Mouse (Mus musculus) adrenal gland, adult 2 months (tissue): ENCODE data around the gene Tlr5. TPM values are rescaled to one million over a fixed set of nuclear protein-coding genes. Genes with fewer than 3 reads are reported as not detected.

Experiments used
- DNase-seq: peaks from one replicate; pipeline ENCODE4 v3.0.0; 2021
- long read RNA-seq: library from polyadenylated mRNA; stranded (forward); transcript quantifications from one replicate; pipeline ENCODE4 v2.0.0, GENCODE M21; 2021
- polyA plus RNA-seq: library from polyadenylated mRNA; depleted of rRNA; stranded (reverse); fragments of >200 nt; gene quantifications from 2 replicates; pipeline ENCODE4 v1.2.3, GENCODE M21; 2012; rRNA removed
- total RNA-seq, 2 experiments: library from RNA; stranded (reverse); gene quantifications; 2 replicates each; pipeline ENCODE4 v1.2.3; 2021

Tlr5 gene
- total RNA-seq (1 to 10 TPM; 1.1 to 1.8 TPM), polyA plus RNA-seq (0.95 and 1.1 TPM in 2 replicates)
- long read RNA-seq: 0 reads

GRCm38 (mm10) chr1:182954287-182955046, at the start of gene Tlr5:
Gene Tlr5 (plus strand): TSS chr1:182954788.
- peak; percentile 68 for DNase-seq

DNA sequence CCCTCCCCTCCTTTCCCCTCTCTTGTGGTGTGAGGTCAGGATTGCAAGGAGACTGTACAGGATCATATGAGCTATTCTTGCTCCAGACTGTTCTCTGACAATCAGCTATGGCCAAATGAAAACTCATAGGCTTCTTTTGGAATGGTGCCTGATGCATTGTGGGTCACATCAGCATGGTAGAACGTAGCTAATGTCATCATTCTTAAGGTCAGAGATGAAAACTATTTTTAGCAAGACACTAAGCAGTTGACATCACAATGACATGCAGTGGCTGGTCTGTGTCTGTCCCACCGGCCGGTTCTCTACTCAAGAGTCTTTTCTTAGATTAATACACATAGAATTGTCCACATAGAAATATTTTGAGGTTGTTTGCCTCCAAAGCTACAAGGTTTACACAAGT, 48.9 kb upstream of the Tlr5 start:
- no peak for DNase-seq

DNA sequence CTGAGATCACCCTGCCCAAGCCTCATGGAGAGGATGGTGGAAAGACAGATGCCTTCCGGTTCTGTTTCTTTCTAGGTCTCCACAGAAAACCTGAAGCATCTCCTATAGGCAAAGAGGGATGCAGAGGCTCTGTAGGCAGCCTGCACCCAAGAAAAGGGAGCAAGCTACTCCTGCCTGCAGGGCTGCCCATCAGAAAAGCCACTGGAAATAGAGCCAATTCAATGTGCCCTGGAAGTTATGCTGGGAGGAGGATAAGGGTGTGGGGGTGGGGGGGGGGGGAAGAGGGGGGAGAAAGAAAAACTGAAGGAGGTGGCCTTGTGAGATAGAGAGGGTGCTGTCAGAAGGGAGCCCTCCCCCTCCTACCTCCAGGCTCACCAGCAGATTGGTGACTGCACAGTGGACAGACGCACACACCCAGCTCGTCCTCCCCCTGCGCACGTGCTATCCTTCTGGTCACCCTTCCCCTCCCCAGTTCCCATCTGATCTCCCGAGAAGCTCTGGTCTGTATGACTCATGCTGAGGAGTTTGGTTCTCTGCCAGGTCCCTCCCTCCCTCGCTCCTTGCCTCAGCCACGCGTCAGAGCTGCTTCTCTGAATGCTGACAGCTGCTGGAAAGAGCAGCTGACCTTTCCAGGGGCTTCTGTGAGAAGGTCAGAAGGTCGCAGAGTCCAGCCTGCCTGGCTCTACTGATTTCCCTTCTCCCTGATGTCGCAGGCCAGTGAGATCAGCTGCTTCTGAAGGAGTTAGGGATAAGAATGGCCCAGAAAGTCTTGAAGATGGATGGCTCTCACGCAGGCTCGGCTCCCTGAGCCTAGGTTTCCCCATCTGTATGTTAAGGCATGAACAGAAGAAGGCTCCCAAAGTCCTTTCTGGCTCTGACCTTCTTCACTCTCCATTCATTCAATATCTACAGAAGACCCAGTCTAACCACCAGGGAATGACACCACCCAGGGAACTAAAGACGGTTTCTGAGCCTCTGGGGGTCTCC, 46.2 kb upstream of the Tlr5 start:
- peak; percentile 97 for DNase-seq

GRCm38 (mm10) chr1:182909066-182909465, 45.5 kb upstream of the Tlr5 start:
- peak; percentile 4 for DNase-seq

DNA sequence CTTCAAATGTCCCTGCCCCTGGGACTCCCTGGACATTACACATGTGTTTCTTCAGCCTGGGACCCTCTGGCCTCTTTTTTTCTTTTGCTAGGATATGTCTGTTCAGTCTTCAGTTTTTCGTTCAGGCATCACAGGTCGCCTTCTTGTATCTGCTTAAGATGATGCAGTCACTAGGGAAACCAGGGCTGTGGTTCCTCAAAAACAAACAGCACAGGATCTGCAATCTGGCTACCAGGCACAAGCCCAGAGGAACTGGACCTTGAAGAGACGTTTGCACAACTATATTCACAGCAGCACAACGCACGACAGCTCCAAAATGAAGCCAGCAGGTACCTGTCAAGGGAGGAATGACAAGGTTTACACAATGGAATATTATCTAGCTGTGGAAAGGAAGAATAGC, 45.0 kb upstream of the Tlr5 start:
- DNase-seq: no peak

DNA sequence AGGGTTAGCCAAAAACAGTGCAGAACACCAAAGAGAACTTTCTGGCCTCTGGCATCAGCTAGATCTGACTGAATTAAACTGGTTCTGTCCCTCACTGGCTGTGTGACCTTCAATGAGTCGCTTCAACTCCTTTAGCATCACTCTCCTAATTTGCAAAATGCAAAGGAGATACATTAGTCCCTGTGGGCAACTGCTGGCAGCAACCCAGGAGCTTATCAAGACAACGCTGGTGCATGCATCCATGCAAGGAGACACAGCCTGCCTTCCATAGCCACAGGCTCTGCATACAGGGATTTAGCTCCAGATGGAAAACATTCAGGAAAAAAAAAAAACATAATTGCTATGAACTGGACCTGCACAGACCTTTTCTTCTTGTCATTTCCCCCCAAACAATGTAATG, 42.0 kb upstream of the Tlr5 start:
- no peak for DNase-seq

- no peak for DNase-seq
Measured at GRCm38 (mm10) chr1:182914121-182914908, 40.3 kb upstream of the Tlr5 start.

- no peak for DNase-seq
Measured at GRCm38 (mm10) chr1:182916166-182916565, 38.4 kb upstream of the Tlr5 start.

GRCm38 (mm10) chr1:182918718-182919346, 35.8 kb upstream of the Tlr5 start:
- no peak for DNase-seq

DNA sequence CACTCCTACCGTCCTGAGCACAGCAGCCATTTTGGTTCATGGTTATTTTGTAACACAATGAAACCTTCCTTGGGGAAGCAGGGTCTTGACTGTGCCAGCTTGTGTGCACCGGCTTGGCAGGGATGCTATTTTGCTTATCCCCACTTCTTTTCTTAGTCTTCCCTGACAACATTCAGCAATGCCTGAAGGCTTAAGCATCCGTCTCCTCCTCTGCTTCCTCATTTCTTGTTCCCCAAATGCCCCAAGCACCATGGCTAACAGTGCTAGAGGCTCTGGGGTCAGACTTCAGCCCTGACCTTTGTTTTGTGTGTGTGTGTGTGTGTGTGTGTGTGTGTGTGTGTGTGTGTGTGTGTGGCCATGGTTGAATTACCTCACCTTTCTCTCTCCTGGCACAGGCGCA, 31.8 kb upstream of the Tlr5 start:
- no peak for DNase-seq

DNA sequence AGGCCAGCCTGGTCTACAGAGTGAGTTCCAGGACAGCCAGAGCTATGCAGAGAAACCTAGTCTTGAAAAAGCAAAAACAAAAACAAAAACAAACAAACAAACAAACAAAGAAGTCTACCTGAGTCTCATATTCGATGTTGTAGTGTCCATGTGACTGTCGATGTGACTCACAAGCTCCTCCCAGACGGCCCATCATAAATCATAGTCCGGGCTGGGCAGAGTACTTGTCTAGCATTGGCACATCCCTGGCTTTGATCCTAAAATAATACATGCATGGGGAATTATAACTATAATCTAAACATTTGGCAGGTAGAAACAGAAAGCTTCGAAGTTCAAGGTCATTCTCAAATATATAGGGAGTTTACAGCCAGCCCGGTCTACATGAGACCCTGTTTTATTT, 28.1 kb upstream of the Tlr5 start:
- DNase-seq: no peak

GRCm38 (mm10) chr1:182927878-182928851, 26.4 kb upstream of the Tlr5 start:
- DNase-seq: no peak

GRCm38 (mm10) chr1:182935469-182935868, 19.1 kb upstream of the Tlr5 start:
- no peak for DNase-seq

DNA sequence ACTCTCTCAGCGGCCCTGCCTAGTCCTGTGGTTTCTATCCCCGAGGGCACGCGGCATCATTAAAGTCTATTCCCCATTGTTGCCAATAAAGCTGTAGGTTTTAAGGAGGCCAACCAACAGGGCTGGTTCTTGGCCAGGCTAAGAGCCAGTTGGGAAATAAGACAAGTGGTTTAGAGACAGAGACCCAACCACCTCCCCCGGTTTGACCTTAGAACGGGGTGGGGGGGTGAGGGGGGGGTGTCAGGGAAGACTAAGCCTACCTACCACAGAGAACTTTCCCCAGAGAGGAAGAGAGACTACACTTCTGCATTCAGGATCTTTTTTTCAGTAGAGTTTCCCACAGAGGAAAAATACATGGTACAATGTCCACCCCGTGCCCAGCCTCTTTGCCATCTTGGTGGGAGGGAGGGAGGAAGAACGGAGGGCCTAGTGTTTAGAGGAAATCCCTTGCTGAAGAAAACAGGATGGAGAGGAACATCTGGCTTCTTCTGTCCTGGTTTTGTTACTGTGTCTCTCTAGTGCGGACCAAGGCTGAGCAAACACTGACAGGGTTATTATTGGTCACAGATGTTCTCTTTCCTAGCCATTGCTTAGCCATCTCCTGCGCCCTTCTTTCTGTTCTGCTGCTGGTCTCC, 17.0 kb upstream of the Tlr5 start:
- no peak for DNase-seq

DNA sequence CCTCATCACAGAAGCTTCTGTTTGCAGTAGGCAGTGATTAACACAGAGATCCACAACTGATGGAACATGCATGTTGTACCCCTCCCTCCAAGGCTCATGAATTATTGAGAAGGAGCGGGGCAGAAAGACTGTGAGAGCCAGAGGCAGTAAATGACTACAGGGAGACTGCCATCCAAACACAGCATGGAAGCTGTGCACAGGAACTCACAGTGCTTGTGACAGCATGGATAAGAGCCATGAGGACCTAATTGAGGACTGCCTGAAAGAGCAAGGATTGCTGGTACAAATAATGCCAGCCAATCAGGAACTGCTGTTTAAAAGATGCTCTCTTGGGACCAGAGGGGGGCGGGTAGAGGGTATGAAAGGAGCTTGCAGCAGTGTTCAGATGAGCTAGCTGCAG, 12.7 kb upstream of the Tlr5 start:
- DNase-seq: no peak

- no peak for DNase-seq
Measured at GRCm38 (mm10) chr1:182943911-182944310, 10.7 kb upstream of the Tlr5 start.

GRCm38 (mm10) chr1:182944638-182945037, 9.9 kb upstream of the Tlr5 start:
- DNase-seq: peak; percentile 28

DNA sequence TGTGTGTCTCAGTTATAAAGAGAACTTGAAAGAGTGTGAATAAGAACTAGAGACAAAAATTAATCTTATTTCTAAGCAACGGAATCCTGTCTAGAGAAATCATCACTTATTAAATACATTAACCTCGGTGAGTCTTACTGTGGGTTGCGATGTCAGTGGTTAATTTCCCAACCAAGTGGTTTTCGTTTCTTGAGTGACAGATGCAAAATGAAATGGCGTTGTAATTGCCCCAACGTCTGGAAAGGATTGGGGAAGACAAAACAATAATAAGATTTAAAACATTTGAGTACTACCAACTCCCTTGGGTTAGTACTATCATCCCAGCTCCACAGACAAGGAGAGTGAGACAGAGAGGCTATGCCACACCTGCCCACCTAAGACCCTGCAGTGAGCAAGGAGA, 9.0 kb upstream of the Tlr5 start:
- DNase-seq: no peak

GRCm38 (mm10) chr1:182951298-182951697, 3.3 kb upstream of the Tlr5 start:
- peak; percentile 81 for DNase-seq

DNA sequence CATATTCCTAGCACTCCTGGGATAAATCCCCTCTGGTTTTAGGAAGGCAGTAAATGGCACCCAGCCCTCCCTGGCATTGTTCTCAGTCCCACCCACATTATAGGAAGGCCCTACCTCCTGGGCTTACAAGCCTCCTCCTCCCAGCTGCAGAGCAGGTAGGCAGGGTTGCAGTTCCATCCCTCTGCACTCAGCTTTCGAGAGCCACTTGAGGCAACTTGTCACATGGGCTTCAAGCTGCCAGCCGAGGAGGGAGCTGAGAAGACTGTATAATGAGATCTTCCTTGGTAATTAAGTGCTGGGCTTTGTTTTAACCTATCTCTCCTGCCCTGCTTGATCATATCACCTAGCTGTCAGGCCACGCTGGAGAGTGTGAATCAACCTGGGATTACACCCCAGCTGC, 1.4 kb upstream of the Tlr5 start:
- no peak for DNase-seq
